Mouse (Mus musculus) monocyte, adult 2 months (primary cell): ENCODE measurements around the gene Mgat4b.

ENCODE experiments used
- DNase-seq, 2 experiments: peaks; one replicate each; pipeline ENCODE4 v3.0.0; 2022; ENCODE audit warnings: low spot score in 2 of 2, low read depth in 1 of 2

Gene Mgat4b

DNA sequence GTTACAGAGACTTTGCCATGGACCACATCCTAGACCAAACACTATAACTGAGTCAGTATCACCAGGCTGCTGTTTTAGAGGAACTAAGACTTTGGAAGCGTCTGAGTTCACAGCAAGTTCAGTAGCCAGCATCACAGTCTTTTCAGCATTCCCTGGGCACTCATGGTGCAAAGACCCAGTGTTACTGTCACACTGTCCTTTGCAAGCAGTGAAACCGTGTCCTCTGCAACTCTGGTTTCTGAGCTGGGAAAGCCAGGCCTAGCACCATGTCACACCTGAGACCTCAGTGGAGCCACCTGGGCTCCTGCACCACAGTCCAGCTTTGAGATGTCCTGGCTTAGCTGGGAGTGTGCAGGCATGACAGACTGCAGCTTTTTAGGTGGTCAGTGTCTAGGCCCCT, 11.8 kb upstream of the Mgat4b start:
- no peak for DNase-seq

DNA sequence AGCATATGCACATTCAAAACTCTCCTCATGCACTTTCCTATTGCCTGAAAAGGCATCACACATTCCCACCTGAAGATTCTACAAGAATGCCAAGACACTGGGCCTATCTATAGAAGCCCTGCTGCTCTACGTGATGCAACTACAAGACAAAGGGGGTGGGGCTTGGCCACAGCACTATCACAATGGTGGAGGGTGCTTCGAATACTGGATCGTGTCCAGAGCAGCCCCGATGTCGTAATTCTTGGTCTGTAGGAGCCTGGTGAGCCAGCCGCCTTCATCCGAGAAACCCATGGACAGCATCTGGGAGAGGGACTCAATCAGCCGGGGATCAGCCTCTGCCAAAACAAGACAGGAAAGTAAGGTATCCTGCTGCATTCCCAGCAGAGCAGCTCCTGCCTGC, 10.1 kb upstream of the Mgat4b start:
- no peak for DNase-seq

DNA sequence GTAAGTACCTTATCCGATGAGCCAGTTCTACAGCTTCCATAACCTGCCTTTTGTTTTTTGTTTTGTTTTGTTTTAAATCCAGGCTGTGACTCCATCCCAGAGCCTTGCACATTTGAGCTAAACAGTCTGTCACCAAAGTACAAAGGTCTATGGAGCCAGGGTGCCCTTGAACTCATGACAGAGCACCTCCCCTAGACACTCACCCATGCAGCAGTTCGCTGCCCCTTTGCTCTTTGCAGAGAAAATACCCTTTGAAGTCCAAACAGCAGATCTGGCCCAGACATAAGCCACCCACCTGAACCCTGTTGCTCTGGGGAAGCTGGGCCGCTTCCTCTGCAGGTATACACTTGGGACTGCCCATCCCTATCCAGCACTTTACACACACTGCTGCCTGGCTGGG, 9.1 kb upstream of the Mgat4b start:
- no peak for DNase-seq

DNA sequence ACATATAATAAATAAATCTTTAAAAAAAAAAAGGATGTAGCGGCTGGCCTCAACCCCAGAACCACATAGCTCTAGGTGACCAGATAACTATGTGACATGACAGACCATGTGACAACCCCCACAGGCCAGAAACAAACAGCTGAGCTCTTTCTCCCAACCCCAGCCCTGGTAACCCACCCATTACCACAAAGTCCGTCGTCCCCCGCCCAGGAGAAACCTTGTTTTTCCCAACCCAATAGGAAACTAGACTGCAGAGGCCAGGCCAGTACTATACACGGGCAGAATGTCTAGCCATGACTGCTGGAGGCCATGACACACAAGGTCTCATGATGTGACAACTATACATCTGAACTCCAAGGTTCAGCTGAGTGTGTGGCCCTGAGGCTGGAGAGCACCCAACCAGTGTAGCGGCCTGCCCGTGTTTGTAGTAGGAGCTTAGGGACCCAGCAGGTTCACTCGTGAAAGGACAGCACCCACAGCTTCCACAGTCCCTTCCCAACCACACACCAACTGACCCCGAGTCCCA, 7.3 kb upstream of the Mgat4b start:
- DNase-seq = no peak

DNA sequence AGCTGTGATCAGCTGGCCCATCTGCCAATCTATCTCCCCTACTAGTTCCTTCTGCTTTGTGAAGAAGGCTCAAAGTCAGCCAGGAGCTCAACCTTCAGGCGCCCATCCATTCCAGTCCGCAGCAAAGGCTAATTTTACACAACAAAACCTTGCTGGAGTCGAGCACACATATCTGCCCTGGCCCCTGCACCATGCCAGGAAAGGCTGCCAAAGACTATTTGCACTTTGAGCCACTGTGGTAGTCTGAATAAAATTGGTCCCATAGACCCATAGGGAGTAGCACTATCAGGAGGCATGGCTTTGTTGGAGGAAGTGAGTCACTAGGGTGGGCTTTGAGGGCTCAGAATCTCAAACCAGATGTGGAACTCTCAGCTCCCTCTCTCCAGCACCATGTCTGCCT, 5.3 kb upstream of the Mgat4b start:
- no peak for DNase-seq

DNA sequence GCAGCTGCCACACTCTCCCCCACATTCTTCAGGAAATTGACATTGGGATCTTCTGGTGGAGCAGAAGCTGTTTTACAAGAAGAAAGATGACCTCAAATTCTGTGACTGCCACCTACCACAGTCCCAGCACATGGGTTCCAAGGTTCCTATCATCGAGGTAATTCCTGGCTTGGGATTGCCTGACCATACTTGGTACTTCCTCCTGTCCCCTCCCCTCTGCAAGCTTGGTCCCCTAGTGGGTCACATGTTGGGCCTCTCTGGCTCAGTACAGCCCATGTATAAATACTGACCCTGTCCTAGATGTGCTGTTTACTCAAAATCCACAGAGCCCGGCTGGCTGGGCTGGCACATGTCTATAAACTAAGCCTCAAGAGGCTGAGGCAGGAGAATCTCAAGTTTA, 4.7 kb upstream of the Mgat4b start:
- DNase-seq = no peak

DNA sequence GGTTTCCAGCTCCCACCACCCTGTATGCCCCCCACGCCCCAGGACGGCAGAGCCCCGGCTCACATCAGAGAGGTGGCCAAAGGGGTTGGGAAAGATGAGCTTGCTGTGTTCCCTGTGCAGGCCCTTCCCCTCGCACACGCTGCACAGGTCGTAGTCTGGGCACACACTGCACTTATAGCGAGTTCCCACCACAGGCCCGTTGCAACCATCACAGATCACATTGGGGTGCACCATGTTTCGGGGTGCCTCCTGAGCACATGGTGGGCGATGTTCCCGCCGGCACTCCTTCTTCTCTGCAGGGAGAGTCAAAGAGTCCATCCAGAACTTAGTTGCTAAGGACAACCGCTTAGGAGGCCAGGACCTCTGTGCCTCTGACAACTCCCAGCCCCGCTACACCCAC, 3.3 kb upstream of the Mgat4b start:
- no peak for DNase-seq

DNA sequence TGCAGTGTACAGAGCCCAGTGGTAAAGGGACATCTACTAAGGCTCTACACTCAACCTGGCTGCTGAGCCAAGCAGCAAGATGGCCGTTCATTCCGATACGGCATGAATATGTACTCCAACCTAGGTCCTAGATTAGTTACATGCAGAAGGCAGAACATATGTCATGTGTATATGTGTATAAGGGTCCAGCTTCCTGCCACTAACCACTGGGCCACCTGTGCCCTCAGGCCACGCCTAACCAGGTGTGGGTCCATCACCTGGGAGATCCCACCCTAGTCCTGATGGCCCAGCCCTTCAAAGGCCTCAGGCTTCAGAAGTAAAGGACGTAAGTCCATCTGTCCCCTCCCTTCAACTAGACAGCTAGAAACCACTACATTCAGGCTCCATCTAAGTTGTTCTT, 2.7 kb upstream of the Mgat4b start:
- no peak for DNase-seq

DNA sequence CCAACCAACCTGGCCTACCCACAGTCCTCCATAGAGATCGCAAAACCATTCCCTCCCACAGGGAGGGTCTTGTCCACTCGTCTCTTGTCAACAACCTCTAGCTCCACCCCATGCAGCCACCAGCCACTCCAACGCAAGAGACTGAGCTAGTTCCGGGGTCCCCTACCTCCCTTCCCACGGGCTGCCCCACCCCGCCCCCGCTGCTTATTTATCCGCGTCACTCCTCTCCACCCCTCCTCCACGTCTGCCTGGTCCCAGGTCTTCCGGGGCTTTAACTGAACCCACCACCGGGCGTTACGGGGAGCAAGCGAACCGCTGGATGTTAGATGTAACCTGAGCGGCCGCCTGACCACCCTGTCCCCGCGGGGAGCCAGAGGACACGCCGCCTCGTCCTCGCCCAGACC, 587 bp upstream of the Mgat4b start:
- DNase-seq = peak; percentile 73 to 79

DNA sequence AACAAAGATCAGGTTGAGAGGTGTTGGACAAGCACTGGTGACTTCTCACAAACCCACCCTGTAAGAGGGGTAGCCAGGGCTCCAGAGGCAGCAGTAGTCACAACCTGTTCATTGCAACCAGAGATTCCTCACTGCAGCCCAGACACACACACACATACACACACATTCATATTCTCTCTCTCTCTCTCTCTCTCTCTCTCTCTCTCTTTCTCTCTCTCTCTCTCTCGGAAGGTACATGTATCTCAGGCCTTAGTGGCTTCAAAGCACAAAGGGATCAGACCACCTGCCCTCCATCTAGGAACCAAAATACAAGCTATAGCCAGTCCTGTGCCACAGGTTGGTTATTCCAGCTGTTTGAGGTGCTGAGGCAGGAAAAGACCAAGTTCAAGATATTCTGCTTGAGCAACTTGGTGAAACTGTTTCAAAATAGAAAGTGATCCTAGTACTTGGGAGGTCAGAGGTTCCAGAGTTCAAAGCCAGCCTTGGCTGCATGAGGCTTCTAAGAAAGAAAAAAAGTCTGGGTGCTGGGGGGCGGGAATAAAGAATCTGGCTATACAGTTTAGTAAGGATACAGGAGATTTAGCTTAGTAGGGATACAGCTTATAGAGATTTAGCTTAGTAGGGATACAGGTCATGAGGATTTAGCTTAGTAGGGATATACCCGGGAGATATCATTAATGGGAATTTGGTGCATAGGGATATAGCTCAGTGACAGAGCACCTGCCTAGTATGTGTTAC, 801 bp downstream of the Mgat4b start:
- DNase-seq = no peak

DNA sequence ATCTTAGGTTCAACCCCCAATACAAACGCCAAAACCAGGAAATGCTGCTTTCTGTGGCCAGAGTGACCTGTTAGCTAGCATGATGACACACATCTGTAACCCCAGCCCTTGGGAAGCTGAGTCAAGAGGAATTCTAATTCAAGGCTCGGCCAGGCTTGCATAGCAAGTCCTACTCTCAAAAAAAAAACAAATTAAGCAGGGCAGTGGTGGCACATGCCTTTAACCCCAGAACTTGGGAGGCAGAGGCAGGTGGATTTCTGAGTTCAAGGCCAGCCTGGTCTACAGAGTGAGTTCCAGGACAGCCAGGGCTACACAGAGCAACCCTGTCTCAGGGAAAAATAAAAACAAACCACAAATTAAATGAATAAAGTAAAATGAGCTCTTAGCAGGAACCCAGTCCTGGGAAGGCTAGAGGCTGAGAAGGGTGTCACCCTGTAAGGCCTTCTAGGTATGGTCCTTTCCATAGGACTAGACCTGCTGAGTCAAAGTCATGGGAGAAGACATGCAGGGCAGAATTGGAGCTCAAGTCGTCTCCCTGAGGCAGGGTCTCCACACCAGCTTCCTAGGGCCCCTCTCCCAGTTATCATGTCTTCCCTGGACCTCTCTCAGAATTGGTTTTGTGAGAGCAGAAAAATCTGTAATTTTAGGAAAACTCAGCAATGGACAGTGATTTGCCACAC, 1.5 kb downstream of the Mgat4b start:
- DNase-seq = no peak

DNA sequence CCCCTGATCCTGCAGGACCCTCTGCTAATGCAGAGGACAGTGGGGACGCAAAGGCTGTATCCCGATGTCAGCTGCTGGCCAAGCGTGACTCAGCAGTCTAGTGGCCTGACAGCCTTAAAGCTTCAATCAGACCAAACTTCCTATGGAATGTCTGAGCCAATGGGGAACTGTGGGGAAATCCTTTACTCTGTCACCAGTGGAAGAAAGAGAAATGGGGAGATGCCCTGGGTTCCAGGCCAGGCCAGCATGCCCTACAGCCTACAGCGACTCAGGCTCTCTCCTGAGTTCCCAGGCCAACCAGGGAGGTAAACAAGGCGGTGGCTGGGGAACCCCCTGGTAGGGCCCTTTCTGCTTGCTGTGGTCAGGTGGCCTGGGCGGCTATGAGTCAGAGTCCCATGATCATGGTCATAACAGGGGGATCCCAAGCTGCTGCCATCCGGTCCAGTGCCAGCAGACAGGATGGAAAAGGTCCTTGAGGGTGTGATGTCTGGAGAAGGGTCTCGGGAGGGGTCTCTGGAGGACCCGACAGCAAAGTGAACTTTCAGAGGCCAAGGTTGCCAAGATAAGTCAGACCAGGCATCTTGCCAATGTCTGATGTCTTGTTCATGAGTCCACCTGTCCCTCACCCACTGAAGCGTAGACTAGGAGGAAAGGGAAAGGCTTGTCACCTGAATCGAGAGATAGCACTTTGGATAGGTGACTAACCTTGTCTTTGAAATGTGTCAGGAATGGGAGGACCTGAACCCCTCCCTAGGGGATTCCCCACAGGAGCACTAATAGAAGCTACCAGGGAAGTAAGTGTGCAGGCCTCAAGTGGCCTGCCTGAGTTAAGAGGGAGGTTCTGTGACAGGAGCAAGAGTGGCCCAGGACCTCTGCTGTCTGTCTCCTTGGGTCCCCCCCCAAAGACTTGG, 2.4 kb downstream of the Mgat4b start:
- peak; percentile 66 to 82 for DNase-seq

DNA sequence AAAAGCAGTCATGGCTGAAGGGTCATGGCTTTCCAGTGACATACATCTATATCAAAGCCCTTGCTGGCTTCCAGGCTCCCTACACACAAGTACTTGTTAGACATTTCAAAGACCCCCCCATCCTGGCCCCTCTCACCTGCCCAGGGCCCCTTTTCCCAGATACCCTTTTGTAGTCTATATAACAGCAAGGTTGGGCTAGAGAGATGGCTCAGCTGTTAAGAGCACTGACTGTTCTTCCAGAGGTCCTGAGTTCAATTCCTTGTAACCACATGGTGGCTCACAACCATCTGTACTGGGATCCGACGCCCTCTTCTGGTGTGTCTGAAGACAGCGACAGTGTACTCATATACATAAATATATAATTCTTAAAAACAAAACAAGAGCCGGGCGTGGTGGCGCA, 3.9 kb downstream of the Mgat4b start:
- no peak for DNase-seq

DNA sequence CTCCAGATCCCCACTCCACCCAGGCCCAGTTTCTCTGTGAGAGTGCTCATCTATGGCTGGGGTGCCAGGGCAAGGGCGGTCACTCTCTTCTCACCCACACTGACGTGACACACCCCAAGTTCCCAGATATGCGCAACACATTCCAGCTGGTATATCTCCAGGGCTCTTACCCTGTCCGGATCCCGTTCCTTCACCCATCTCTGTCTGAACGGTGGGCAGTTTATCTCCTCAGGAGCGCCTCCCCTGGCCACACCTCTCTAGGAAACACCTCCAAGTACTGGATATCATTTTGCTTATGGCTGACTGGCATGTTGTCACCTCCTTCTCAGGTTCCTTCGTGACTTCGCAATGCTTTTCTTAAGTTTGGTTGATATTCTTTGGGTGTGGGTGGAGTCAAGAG, 4.9 kb downstream of the Mgat4b start:
- no peak for DNase-seq

DNA sequence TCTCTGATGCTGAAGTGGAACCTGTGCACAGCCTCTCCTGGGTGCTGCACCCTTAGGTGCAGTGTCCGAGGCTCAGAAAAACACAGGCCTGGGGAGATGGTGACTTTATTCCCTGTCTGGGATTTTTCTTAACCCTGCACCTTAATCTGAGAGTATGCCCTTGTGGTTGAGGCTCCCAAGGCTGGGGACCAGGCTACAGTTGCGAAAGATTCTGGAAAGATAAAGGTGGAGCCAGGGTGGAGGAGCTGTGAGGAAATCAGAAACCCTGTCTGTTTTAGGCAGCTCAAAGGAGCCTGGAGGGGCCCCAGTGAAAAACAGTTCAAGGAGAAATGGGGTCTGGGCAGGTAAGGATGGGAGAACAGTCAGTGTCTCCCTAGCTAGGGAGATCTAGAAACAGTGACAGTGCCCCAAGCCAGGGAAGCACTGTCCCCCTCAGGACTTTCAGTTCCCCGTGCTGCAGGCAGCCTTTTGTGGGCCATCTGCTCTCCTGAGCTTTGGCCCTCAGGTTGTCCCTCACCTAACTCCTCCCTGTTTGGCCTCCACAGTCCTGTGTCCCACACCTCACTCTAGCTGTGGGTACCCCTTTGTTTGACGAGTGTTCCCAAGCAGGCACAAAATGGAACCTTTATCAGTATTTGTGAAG, 6.2 kb downstream of the Mgat4b start:
- DNase-seq = no peak

DNA sequence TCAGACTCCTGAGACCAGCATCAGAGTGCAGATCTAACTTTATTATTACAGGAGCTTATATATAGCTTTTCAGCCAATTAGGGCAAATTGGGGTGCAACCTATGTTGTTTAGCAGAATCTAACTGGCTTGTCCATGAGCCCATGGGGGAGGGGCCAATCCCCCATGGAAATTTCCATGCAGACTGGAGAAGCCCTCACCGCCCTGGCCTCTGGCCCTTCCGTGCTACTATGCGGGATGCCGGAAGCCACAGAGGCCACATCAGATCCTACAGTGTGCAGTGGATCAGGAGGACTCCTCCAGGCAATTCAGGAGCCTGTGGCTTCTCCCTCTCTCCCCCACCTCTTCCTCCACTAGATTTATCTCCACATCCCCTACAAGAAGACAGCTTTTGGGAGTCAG, 7.1 kb downstream of the Mgat4b start:
- no peak for DNase-seq

DNA sequence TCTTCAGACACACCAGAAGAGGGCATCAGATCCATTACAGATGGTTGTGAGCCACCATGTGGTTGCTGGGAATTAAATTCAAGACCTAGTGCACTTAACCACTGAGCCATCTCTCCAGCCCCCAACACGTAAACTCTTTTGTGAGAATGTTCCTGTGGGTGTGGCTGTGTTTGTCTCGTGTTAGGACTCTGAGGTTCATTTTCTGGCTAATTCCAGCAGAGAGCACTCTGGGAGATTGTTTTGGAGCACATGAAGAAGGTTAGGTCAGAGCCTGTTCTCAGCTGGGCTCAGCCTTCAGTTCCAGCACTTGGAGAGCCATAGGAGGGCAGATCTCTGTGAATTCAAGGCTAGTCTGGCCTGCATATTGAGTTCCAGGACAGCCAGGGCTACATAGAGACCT, 9.1 kb downstream of the Mgat4b start:
- no peak for DNase-seq

DNA sequence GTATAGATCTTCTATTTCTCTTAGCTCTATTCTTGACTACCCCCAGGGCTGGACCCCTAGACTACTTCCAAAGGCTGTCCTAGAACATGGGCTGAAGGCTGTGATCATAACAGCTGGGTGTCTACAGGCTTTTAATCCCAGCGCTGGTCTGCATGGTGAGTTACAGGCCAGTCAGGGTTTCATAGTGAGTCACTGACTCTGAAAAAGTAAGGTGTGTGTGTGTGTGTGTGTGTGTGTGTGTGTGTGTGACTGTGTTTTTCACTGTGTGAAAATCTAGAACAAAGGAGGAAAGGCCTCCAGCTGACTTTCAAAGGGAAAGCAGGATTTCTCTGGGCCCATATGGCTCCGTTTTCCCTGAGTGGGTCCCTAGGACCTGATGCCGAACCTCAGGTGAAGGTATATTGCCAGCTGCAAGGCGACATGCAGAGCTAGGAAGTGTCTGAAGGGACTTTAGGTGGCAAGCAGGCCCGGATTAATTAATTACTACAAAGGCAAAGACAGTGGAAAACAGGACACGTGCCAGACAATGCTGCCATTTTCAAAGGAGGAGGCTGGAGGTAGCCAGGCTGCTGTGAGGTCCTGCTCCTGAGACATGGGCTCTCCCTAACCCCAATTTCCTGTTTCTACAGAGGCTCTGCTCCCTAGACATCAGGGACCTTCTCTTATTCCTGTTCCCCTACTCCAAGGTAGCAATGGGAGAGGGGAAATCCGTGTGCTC, 12.0 kb downstream of the Mgat4b start:
- no peak for DNase-seq

DNA sequence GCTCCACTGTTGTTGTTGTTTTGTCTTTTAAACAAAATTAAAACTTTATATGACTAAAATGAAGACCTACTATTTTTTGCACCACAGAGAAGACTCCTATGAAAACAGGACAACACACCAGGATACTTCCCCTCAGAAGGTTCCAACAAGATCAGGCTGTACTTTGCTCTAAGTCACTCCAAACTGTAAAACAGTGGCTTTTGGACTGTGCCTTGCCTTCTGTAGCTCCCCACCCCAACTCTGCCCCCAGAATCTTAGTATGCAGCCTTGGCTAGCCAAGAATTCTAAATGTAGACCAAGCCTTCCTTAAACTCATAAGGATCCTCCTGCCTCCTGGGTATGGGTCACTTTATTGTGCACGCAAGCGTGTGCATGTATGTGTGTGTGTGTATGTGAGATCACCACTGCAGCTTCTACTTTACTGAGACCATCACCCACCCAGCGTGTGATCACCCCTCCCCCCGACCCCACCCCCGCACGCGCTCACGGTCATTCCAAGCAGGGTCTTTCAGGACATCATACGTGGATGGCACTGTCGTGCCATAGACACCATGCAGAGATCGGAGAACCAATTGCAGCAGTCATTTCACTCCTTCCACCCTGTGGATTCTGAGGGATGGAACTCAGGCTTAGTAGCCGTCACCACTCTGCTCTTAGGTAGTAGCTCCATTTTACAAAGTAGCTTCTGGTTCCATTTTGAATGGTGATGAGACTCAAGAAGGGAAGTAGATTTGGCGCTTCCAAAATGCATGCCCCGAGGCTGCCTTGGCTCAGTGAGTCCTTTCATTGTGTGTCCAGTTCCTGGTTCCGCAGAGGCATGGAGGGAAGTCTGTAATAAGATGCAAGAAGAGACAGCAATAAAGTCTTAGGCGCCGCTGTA, 13.3 kb downstream of the Mgat4b start:
- DNase-seq = no peak
